Mouse (Mus musculus): ENCODE results near the gene Clybl.
A peak's percentile ranks its signal among the peaks of the same experiment; 100 is the strongest.

Clybl gene

GRCm38 (mm10) chr14:122367252-122367868 is 185.9 kb downstream of the Clybl start:
- peak; percentile 74 to 79 for DNase-seq

DNA sequence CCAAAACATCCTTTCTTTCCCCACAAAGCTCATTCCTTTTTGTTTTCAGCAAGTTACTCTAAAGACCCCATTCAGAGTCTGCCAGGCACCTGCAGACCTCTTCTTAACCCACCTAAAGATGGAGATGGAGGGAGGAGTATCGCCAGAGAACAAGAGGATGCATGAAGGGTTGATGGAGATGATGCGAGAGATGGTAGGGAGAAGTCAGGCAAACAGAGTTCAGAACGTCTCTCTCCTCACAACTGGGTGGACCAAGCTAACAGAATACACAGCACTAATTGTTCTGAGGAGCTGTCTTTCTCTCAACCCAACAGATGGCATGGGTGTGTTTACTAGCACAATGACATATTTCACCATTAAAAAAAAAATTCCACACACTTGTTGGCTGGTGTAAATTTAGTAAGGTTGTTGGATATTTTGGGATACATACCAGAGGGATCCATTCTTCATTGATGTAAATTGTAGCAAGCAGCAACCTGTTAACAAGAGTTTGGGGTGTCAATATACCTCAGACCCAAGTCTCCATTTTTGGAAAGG is 186.4 kb downstream of the Clybl start:
- peak in 1 of 2 experiments; percentile 52 for DNase-seq

- DNase-seq: no peak
Measured at GRCm38 (mm10) chr14:122368501-122368900, 187.0 kb downstream of the Clybl start.

DNA sequence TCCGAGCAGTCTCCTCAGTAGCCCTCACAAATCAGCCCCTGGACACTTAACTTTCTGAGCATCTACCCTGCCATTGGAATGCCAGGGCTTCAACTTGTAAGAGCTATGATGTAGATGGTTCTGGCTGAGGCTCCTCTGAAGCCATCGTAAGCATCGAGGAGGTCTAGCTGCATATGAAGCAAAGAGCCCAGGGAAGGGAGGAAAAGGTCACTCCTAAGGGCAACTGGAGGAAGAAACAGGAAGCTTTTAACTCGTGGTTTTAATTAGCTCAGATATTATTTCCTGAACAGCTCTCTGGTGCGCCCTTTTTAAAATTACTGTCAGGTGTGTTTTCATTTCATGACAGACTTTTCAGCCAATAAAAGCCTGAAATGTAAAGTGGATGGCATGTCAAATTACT is 190.5 kb downstream of the Clybl start:
- DNase-seq: no peak

DNA sequence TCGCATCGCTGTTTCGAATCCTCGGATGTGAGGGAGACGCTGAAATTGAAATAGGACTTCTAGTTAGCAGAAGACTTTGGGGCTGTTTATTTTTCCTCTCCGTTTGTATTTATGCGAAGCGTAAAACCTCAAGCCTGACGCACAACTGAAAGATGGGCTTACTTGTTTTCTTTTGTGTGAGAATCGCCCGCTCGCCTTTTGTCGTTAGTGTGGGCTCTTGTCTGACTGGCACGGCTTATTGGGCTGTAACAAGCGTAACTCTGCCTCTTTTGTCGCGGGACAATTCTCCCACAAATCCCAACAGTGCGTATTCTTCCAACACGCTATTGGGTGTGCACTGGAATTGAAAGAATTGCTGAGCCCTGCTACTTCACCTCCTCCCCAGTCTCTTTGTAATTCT is 192.0 kb downstream of the Clybl start:
- DNase-seq: peak; percentile 45 to 67

DNA sequence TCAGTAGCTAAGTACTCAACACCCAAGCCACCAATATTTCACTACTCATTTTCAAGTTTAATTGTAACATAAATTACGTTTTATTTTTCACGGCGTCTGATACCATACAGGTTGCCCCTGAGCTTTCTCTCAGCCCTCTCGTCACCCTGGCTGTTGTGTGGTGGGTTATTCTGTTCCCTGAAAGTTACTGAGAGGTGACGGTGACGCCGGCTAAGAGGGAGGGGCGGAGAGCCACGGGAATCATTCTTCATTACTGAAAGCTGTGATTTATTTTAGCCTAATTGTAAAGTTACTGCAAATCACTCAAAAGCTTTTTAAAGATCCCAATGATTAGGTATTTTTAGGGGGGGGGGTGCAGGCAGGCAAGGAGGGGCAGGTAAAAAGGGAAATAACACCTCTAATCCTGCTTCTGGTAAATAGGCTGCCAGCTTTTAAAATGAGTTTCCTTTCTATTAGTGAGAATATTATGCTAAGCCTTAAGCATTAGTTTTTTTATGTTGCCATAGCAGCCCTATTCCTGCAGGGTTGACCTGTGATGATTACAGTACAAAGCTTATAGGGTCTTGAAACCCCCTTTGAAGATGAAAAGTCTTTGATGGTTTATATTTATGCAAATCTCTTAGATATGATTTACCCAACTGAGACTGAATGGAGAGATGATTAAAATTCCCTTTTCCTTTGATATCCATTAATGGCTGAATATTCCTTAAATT is 192.9 kb downstream of the Clybl start:
- peak; percentile 36 to 60 for DNase-seq

DNA sequence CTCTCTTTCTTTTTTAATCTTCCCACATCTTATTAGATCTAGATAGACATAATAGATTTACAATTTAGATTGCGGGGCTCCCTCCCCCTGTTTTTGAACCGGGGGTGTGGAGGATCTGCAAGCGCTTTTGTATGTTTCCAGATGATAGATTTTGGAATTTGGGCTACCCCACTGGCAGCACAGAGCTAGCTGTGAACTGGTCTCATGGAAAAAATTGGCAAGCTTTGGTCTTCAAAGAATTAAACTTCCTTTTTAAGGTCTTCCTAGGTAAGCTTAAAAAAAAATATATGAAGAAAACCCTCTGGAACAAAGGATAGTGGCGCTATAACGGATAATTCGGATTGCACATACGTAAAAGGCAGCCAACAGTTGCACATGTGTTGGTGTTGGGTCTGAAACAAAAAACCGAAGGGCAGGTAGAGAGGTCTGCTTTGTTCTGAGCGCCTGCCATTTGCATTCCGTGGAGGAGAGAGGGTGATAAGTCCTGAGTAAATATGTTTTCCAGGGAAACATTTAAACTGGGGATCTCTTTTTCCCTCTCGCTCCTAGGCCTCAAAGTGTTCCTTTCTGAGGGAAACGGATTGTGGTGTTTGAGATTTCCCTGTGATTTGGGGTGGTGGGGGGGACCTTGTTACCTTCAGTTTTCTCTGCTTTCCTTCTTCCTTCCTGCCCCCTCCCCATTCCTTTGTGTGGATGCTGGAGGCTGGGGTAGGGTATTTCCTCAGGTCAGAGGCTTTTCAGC is 193.7 kb downstream of the Clybl start:
- DNase-seq: peak; percentile 32 to 55

GRCm38 (mm10) chr14:122376482-122377143 is 195.1 kb downstream of the Clybl start:
- DNase-seq: peak; percentile 27 to 59

GRCm38 (mm10) chr14:122377681-122378080 is 196.2 kb downstream of the Clybl start:
- DNase-seq: no peak

DNA sequence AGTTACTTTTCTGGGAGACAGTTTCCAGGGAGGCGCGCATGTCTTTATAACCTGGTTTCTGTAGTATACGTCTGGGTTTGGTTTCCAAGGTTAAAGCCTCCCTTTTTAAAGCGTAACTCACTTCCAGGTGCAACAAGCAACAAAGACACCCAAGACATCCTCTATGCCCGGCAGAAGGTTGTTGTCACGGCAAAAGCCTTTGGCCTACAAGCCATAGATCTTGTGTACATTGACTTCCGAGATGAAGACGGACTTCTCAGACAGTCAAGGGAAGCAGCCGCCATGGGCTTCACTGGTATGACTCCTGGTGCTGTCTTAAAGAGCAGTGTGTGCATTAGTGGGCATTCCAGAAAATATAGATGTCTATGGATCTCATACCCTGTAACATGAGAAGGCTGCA is 197.6 kb downstream of the Clybl start:
- DNase-seq: no peak

GRCm38 (mm10) chr14:122379996-122380395 is 198.5 kb downstream of the Clybl start:
- DNase-seq: peak; percentile 60 to 62

DNA sequence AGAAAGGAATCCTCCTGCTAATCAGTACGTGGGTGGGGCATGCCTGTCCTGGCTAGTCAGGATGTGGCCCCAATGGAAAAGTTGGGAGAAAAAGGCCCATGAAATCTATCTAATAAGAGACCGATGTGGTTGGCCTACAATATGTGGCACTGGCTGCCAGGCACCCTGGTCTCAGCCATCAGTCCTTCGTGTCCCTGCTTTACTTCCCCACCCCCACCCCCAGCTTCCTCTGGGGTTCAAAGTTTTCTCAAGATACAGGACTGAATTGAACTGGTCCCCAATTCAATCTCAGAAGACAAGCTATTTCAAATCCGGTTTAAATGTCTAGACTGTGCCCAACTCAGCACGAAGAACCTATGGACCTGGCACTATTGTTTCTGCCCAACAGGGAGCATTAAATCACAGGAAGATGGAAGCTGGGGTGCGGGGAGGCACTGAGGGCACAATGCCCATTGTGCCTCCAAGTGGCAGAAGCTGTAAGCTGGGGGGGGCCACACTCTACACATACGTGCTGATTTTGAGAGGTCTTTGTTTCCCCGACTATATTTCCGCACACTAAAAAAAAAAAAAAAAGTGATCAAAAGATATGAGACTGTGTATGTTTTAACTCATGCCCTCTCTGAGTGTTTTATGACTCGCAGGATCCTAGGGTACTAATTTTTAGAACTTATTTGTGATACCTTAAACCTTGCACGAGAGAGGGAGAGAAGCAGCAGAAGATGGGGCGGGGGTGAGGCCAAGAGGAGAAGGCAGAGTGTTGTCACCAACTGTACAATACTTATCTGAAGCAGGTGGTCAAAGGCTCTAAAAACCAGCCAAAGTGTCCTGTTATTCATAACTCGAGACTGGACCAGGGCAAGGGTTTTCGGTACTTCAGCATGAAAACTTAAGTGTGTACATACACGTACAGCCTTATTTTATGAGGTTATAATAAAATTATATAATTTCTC is 199.7 kb downstream of the Clybl start:
- peak; percentile 82 to 83 for DNase-seq

DNA sequence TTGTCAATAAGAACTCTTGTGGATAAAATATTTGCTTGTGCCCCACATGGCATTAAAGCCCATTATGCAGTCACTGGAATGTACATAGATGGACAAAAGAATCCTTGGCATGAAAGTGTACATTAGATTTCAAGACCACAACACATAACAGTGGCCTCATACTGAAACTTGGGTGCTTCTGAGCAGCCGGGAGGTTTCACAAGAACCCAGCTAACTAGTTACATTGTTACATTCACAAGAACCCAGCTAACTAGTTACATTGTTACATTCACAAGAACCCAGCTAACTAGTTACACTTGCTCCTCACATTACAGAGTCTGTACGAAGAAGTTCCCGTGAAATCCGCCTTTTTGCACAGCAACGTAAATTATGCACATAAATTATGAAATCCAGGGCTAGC is 200.8 kb downstream of the Clybl start:
- DNase-seq: peak in 1 of 2 experiments; percentile 60

- DNase-seq: peak; percentile 45 to 74
Measured at GRCm38 (mm10) chr14:122383931-122384330, 202.4 kb downstream of the Clybl start.

- peak; percentile 48 to 75 for DNase-seq
Measured at GRCm38 (mm10) chr14:122384447-122385237, 203.1 kb downstream of the Clybl start.

GRCm38 (mm10) chr14:122385238-122385534 is 203.7 kb downstream of the Clybl start:
- DNase-seq: peak in 1 of 2 experiments; percentile 66

DNA sequence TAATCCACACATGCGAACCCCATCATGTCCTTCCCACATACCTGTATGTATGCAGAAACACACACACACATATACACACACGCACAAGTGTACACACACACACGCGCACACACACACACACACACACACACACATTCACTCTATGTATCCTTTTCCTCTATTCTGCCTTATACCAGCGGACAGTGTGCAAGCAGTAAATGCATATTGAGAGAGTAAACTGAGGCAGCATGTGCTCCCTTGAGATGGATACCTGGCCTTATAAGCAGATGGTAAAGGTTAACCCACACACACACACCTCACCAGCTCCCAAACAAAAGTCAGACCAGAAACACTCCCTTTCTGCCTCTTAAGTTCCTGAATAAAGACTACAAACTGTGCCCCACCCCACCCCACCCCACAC is 204.3 kb downstream of the Clybl start:
- peak in 1 of 2 experiments; percentile 52 for DNase-seq

DNA sequence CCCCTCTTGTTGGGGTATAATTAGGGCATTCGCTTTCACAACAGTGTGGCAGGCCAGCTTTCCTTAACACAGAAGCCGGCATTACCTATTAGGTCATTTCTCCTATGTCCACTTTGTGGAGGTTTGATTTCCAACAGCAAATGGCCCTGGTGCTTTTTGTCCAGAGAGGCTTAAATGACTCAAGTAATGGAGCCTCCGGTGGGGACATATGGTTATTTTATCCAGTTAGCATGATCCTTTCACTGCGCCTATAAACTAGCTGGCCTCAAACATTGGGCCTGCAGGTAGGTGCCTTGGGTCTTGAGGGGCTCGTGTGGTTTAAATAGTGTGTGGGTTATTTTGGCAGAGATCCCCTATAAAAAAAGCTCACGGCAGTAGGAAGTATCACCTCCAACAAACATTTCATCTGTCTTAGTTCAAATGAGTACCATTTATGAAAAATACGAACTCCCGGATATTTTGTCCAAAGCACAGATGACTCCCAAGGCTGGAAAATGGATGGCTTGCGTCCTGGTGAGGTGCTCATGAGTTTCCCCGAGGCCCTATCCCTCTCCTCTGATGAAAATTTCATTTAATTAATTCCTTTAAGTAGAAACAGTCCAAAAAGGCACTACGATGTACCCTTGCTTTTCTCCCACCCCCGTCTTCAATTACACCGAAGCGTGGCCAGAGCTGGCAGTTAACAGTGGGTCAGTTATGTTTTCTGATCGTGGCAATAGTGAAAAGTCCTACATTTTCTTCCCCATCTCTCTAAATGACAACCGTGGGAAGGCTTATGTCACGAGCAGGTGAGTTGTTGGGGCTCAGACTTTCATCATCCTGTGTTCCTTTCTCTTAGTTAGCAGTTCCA is 205.0 kb downstream of the Clybl start:
- peak; percentile 33 to 64 for DNase-seq

GRCm38 (mm10) chr14:122387781-122388180 is 206.3 kb downstream of the Clybl start:
- no peak for DNase-seq

DNA sequence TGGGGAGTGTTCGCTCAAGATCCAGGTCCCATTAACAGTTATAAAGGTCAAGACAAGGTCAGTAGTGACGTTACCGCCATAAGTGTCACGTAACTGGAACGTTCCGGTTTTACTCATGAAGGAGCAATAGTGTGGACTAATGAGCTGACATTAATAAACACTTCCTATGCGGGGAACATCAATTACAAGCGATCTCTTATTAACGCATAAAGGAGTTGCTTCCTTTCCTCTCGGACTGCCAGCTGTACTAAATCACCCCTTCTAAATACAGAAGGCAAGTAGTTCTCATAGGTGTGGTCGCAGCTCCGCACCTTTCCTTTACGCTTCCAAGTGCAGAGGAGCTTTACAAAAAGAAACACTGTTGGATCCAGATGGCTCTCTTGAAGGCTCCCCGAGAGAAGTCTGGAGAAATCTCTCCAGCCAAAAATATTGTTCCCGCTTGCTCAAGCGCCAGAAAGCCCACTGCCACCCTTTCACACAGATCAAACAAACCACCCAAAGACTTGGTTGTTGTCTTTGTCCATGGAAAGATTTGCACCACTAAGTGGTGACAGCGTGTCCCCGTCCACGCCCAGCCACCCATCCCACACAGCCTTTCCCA is 207.0 kb downstream of the Clybl start:
- peak; percentile 42 to 68 for DNase-seq
